Mouse (Mus musculus) left cerebral cortex, postnatal 36 days (tissue): Measurements from ENCODE around the gene Pigo. TPM values are rescaled to one million over a fixed set of nuclear protein-coding genes. Genes with fewer than 3 reads are reported as not detected.

Experiments
- DNase-seq, 2 experiments: peaks; one replicate each; pipeline ENCODE4 v3.0.0; 2021 to 2022; ENCODE audit warnings: low spot score in 2 of 2, mixed read lengths in 1 of 2
- intact Hi-C: fragments of 180-260 bp; cut with DNase I; formaldehyde crosslinking; loops from one replicate; pipeline ENCODE4 v1.15.1; 2025
- total RNA-seq, 2 experiments: library from RNA; stranded (reverse); gene quantifications; 2 replicates each; pipeline ENCODE4 v1.2.3; 2021

Pigo gene
- 10 to 100 TPM; 30.4 to 37.5 TPM for total RNA-seq

GRCm38 (mm10) chr4:43025084-43025960, at the start of gene Pigo:
Gene Pigo (minus strand): TSS chr4:43025819.
- intact Hi-C loops: no loop called here
- peak; percentile 95 for DNase-seq

- intact Hi-C loops: no loop called here
- DNase-seq: no peak
Observed at GRCm38 (mm10) chr4:43074923-43075322, 49.3 kb upstream of the Pigo start.

GRCm38 (mm10) chr4:43065471-43065870, 39.9 kb upstream of the Pigo start:
- intact Hi-C loops: no loop called here
- no peak for DNase-seq

- intact Hi-C loops: no loop called here
- no peak for DNase-seq
Observed at GRCm38 (mm10) chr4:43060286-43060685, 34.7 kb upstream of the Pigo start.

GRCm38 (mm10) chr4:43059697-43060096, 34.1 kb upstream of the Pigo start:
- intact Hi-C loops: loop anchor here (5.0 kb wide), 1 partner anchor 188 kb away; no protein-coding TSS in a partner anchor

GRCm38 (mm10) chr4:43058753-43059654, 33.4 kb upstream of the Pigo start, which contains the start of gene Unc13b:
Gene Unc13b (plus strand): TSS chr4:43058953.
- intact Hi-C loops: loop anchor here (5.0 kb wide), 1 partner anchor 188 kb away; no protein-coding TSS in a partner anchor
- peak; percentile 84 to 86 for DNase-seq

More at GRCm38 (mm10) chr4:43059697-43060096, 34.1 kb upstream of the Pigo start:
- DNase-seq: no peak

GRCm38 (mm10) chr4:43058392-43058752, 32.8 kb upstream of the Pigo start:
- no peak for DNase-seq
- intact Hi-C loops: loop anchor here (5.0 kb wide), 1 partner anchor 189 kb away; no protein-coding TSS in a partner anchor

GRCm38 (mm10) chr4:43057654-43058053, 32.0 kb upstream of the Pigo start:
- intact Hi-C loops: loop anchor here (5.0 kb wide), 1 partner anchor 190 kb away; no protein-coding TSS in a partner anchor
- DNase-seq: no peak

- DNase-seq: no peak
- intact Hi-C loops: no loop called here
Observed at GRCm38 (mm10) chr4:43052627-43053026, 27.0 kb upstream of the Pigo start.

GRCm38 (mm10) chr4:43047231-43047630, 21.6 kb upstream of the Pigo start:
- DNase-seq: peak; percentile 56 to 60
- intact Hi-C loops: loop anchor here (2.0 to 5.0 kb wide), 2 partner anchors 66 to 375 kb away; no protein-coding TSS in a partner anchor

- intact Hi-C loops: loop anchor here (2.0 to 5.0 kb wide), 2 partner anchors 66 to 376 kb away; no protein-coding TSS in a partner anchor
- no peak for DNase-seq
Observed at GRCm38 (mm10) chr4:43046607-43047006, 21.0 kb upstream of the Pigo start.

GRCm38 (mm10) chr4:43045659-43046302, 20.2 kb upstream of the Pigo start, which contains the start of gene Fam214b:
Gene Fam214b (minus strand): TSS chr4:43046220.
- intact Hi-C loops: loop anchor here (2.0 to 5.0 kb wide), 2 partner anchors 67 to 377 kb away; no protein-coding TSS in a partner anchor
- DNase-seq: peak; percentile 89 to 92

- intact Hi-C loops: loop anchor here (5.0 kb wide), 1 partner anchor 377 kb away; no protein-coding TSS in a partner anchor
- no peak for DNase-seq
Observed at GRCm38 (mm10) chr4:43045285-43045658, 19.7 kb upstream of the Pigo start.

- DNase-seq: no peak
- intact Hi-C loops: loop anchor here (5.0 kb wide), 2 partner anchors 338 to 378 kb away; partner anchors contain the start of gene Rusc2
Observed at GRCm38 (mm10) chr4:43044673-43045072, 19.1 kb upstream of the Pigo start.

GRCm38 (mm10) chr4:43043644-43044357, 18.2 kb upstream of the Pigo start:
- intact Hi-C loops: loop anchor here (5.0 kb wide), 1 partner anchor 338 kb away; the partner anchor contains the start of gene Rusc2
- DNase-seq: no peak

GRCm38 (mm10) chr4:43040881-43041547, 15.4 kb upstream of the Pigo start:
- intact Hi-C loops: loop anchor here (5.0 kb wide), 1 partner anchor 341 kb away; the partner anchor contains the start of gene Rusc2
- DNase-seq: no peak

GRCm38 (mm10) chr4:43040114-43040572, 14.5 kb upstream of the Pigo start:
- DNase-seq: peak; percentile 91
- intact Hi-C loops: loop anchor here (5.0 kb wide), 1 partner anchor 342 kb away; the partner anchor contains the start of gene Rusc2
